Mouse (Mus musculus) kidney, adult 8-10 months (tissue): ENCODE results near the gene Mrps34.
A peak's percentile ranks its signal among the peaks of the same experiment; 100 is the strongest.
"Not testable (repeated sequence)": the region's sequence is repeated elsewhere in the genome, so short reads cannot be mapped to it uniquely, and the experiment has no call there.

Source experiments
- DNase-seq, 2 experiments: peaks; one replicate each; pipeline ENCODE4 v3.0.0; 2022

Mrps34 gene

DNA sequence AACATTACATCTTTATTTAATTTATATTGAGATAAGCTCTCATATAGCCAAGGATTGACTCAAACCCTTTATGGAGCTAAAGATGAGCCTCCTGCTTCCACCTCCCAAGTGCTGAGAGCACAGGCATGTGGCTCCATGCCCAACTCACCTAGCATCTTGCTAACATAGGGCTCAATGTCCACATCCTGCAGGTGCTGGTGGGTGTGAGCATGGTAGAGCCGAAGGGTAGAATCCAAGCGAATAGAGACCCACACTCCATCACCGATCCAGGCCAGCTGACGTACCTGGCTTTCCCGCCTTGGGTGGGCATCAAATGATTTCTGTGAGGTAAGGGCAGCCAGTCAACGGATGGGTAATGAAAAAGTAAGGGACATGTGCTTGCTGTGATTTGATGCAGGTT is 5.1 kb downstream of the Mrps34 start:
- DNase-seq = no peak

- no peak for DNase-seq
Observed at GRCm38 (mm10) chr17:24902124-24902523, 7.2 kb downstream of the Mrps34 start.

- peak in 1 of 2 experiments; percentile 60 for DNase-seq
Observed at GRCm38 (mm10) chr17:24902671-24903474, 8.0 kb downstream of the Mrps34 start.

DNA sequence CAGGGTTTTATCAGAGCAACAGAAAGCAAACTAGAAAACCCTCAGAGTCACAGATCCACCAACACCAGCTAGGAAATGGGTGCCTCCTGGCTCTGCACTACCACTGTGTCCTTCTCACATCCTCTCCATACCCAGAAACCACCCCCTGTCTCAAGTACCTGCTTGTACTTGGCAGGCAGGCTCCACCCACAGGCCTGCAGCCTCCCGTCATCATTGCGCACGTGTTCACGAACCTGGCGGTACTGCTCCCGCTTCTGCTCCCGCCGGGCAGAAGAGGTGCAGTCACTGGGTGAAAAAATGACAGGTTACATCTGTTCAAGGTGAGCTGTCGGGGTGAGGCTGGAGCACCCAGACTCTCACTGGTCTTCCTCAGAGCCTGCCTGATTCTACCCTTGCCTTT is 8.9 kb downstream of the Mrps34 start:
- DNase-seq = no peak

GRCm38 (mm10) chr17:24907591-24907990 is 12.7 kb downstream of the Mrps34 start:
- no peak for DNase-seq

DNA sequence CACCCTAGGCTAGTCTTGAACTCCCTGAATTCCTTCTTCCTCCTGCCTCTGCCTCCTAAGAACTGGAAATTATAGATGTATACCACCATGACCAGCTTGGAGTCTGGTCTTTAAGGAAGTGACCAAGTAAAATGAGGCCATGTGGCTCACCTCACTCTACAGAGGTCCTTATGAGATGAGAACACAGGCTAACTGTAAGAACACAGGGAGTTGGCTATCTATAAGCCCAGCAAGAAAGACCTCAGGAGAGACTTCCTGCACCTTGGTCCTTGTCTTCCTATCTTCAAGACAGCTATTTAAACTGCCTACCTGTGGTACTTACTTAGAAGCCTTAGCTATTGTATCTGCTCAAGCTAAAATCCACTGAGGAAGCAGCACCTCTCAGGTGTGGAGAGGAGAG is 19.1 kb downstream of the Mrps34 start:
- DNase-seq = no peak

GRCm38 (mm10) chr17:24923246-24923645 is 28.3 kb downstream of the Mrps34 start:
- DNase-seq = no peak

DNA sequence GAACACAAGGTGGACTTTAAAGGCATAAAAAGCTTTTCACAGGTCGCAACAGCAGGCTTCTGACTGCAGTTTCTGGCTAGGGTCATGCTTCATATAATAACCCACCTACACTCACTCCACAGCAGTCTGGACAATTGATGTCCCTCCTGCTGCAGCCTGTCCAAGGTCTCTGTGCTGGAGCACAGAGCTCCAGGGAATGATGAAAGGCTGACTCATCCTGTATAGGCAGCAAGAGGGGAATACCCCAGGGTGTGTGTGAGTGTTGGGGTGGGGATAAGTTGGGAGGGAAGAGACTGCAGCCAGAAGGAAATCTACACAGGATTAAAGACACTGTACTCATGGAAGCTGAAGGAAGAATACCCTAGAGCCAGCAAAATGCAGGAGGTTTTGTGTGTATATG is 34.6 kb downstream of the Mrps34 start:
- no peak for DNase-seq

DNA sequence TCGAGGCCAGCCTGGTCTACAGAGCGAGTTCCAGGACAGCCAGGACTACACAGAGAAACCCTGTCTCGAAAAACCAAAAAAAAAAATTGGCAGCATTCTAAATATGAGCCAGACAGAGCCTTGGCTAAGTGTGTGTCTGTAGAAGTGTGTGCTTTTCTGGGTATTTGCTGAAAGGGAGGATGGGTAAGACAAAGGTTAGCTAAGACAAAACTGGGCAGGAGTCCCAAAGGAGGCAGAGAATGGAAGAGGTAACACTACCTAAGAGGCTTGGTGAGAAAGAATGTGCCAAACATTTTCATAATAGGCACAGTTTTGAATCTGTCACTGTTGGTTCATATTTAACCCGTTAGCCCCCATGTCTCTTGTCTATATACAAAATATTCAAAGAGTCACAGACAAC is 37.5 kb downstream of the Mrps34 start:
- peak; percentile 35 to 47 for DNase-seq

DNA sequence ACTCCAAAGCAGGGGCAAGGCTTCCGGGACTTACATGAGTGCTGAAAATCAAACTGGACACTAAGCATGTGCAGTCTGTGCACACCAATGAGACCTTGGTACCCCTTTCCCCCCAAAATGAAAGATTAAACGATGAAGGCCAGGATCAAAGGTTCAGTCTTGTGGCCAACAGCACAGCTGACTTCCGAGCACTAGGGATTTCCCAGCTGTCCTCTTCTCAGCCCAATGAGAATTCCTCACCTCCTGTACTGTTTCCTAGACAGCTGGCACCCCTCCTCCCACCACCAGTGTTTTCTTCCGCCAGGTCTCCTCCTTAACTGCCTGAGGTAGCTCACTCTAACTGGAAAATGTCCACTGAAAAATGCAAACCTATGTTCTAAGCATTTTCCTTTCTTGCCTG is 38.2 kb downstream of the Mrps34 start:
- DNase-seq = no peak

DNA sequence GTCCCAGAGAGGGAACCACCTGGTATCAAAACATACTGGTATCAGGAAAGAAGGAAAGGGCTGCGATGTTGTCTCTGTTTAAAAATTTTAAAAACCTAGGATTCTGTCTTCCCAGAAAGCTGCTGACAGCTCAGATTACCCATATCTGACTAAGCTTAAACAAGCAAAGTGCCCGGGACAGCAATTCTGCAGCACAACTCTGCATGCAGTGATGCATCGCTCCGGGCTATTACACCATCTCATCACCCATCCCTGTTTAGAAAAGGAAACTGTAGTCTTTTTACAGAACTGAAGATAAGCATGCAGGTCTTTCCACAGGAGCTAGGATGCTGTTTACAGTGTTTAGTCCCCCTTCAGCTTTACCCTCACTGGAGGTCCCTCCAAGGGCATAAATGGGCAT is 40.0 kb downstream of the Mrps34 start:
- DNase-seq = no peak

DNA sequence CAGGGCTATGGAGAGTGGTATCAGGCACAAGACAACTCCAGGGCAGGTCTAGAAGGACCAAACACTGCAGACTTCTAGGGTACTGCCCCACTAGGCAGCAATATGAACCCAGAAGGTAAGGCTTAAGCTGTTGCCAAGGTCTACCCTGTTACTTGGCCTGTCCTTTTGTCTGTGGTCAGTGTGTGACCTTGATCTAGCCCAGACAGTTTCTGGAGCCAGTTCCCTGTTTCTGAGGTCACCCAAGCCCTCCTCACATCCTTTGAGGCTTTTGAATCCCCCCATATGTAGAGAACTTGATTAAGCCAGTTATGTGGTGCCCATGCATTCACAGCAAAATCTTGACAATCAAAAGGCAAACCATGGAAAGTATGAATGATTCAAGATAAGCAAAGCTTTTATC is 40.8 kb downstream of the Mrps34 start:
- DNase-seq = no peak

- DNase-seq = peak; percentile 92 to 95
Observed at GRCm38 (mm10) chr17:24936259-24937237, 41.6 kb downstream of the Mrps34 start, which contains the start of gene Mapk8ip3. Gene Mapk8ip3 (minus strand): TSS chr17:24936977.

DNA sequence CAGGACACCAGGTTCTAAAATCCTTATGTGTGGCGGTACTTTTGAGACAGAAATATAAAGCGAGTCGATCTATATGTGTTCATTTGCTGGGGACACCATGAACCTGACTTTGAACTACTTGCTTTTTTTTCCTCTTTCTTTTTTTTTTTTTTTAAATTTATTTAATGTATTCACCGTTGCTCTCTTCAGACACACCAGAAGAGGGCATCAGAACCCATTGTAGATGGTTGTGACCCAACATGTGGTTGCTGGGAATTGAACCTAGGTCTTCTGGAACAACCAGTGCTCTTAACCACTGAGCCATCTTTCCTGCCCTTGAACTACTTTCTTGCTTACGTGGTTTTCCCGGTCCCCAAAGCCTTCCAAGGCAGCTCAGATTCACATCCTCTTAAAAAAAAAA is 42.4 kb downstream of the Mrps34 start:
- no peak for DNase-seq

DNA sequence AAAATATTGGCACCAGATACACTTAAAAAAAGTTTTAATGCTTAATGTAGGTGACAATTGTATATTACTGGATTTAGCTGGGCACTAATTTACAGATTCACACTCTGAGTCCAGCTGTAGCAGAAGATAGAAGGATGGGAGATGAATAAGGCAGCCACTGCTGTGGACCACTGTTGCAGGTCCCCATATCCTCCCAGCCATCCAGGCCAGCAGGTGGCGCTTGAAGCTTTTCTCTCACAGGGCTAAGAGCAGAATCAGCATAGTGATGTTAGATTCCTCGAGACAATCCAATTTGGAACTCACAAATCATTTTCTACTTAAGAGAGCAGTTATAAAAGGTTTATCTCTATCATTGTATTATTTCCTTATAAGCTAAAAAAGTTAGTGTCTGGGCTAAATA is 47.5 kb downstream of the Mrps34 start:
- DNase-seq = peak; percentile 33 to 68

- DNase-seq = no peak
Observed at GRCm38 (mm10) chr17:24943036-24943435, 48.1 kb downstream of the Mrps34 start.

DNA sequence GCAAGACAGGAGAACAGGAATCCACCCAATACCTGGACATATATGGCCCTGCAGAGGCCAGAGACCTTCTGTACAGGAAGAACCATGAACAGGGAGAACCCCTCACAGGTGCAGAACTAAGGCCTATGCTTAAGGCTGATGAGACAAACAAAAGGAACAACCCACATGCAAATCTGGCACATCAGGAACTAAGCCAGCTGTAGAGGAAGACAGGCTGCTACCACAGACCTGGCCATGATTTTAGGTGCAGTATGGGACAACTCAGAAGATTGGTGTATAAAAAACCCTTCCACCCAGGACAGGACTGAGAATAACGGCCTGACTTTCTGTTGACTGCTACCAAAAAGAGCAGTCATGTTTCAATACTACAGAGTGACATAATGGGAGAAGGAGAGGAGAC is 48.7 kb downstream of the Mrps34 start:
- not testable (repeated sequence) for DNase-seq
